Mouse (Mus musculus) spleen, embryonic (tissue): ENCODE measurements at regions not wholly inside any gene's neighbourhood (a gene's known extent, or its start where the extent isn't known, plus 50 kb on each side); places are given as distances from the start of the nearest gene placed in this dataset.

ENCODE experiments used
- CTCF ChIA-PET: fragments of 350-600 bp; sonication (Branson Sonifier 250); formaldehyde crosslinking; loops from one replicate; lab custom pipeline; 2022; lab: Charles Lee

DNA sequence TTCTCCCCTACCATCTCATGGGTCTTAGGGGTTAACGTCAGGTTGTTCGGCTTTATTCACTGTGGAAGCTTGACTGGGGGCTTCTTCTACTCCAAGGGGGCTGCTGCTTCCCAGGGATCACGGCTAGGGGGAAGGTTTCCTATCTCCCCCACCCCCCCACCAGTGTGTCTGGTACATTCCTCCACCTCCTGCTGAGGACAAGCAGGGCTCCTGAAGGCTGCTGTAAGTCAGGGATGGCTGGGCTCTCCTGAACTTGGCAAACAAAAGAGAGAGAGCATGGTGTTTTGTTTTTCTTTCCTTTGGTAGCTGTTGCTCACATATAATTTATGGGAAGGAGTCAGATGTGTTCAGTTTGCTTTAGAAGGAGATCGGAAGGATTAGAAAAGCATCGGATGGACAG, 54.7 kb upstream of the Commd3 start:
- CTCF ChIA-PET = no interaction called here

DNA sequence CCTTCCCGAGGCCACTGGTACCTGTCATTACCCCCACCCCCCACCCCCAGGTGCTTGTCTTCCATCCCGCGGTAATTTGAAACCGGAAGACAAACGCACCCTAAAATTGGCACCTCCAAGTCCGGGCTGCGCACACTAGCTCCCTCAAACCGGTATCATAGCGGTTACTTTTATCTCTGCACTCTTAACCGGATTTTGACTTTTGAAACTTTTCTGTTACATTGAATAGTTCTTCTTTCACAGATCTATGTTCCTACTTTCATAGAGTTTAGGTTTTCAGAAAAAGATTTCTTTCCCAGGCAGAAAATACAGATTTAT, 62.4 kb upstream of the Commd3 start:
- CTCF ChIA-PET = interaction anchor here (0.6 to 0.7 kb wide), 2 partner anchors 164 to 603 kb away, joined by 3 to 4 read pairs; no protein-coding TSS in a partner anchor

GRCm38 (mm10) chr2:18609075-18609867, 62.9 kb upstream of the Commd3 start:
- CTCF ChIA-PET = interaction anchor here (0.7 kb wide), 1 partner anchor 602 kb away, joined by 4 read pairs; no protein-coding TSS in a partner anchor

GRCm38 (mm10) chr2:18608260-18609074, 63.7 kb upstream of the Commd3 start:
- CTCF ChIA-PET = interaction anchor here (0.7 kb wide), 1 partner anchor 62 kb away, joined by 3 read pairs; no protein-coding TSS in a partner anchor

DNA sequence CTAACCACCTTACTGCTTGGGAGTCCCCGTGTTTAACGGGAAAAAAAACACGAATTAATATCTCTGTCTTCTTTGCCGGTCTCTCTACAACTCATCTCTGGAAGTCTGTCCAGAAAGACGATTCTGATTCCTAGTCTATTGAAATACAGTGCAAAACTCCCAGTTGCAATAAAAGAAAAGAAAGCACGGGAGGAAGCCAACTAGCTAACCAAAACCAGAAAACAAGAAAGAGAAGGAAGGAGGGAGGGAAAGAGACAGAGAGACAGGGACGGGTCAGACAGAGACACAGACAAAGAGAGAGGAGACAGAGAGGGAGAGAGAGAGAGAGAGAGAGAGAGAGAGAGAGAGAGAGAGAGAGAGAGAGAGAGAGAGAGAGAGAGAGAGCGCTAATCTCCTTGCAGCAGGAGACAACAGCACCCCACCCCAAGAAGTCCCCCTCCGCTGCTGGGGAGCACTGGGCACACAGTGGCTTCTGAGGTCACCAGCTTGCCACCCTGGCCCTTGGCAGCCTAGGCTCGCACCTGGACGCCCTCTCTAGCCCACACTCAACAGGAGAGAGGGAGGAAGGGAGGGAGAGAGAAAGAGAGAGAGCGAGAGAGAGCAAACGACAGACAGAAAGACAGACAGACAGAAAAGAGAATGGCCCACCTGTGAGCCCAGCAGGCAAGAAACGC, 64.5 kb upstream of the Commd3 start:
- CTCF ChIA-PET = interaction anchor here (0.7 kb wide), 2 partner anchors 63 to 144 kb away, joined by 3 to 21 read pairs; no protein-coding TSS in a partner anchor

DNA sequence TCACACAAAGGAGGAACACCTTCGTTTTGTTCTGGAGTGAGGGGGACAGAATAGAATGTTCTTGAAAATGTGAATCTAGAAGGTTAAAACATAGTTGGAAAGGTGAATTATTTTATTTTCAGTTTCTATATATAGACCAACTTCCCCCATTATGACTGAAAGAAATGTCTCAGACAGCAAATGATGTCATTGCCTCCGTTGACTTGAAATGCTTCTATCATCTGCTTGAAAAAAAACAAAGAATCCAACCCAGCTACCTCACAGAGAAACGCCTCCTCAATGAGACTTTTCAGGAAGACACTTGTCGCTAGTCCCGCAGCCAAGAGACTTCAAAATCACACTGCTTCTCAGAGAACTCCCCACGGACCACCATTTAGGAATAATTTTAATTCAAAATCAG, 65.1 kb upstream of the Commd3 start:
- CTCF ChIA-PET = interaction anchor here (0.7 kb wide), 2 partner anchors 145 to 377 kb away, joined by 5 to 21 read pairs; no protein-coding TSS in a partner anchor

DNA sequence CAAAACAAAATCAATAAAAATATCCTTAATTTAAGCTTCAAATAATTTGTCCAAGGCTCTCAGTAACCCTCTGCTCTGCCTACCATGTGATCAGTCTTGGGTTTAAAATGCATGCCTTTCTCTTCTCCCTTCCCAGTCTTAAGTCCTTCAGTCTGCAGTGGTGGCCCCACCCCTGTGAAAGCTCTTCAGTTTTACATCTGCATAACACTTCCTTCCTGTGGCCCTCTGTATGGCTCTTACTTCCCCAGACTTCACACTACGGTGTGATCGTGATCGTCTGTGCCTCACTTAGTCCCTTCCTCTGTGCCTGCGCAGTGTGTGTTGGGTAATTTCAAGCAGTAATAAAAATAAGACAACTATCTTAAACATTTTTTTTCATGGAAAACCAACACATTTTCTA, 80.0 kb upstream of the Commd3 start:
- CTCF ChIA-PET = interaction anchor here (0.6 kb wide), 1 partner anchor 32 kb away, joined by 3 read pairs; no protein-coding TSS in a partner anchor

DNA sequence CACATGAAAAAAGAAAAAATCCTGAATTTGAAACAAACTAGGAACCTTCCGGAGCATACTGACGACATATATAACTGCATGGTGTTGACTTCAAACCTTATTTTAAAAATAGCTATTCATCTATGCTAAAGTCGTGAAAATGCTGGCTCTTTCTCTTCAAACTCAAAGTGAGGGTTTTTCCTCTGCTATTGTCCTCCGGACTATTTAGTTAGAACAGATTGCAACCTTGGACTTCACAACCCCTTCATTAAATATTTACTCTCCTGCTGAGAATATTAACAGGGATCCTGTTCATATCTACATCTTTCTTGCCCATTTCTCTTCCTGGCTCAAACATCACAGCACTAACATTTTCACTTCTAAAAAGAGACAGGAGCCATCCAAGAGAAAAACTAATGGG, 84.0 kb upstream of the Commd3 start:
- CTCF ChIA-PET = no interaction called here

DNA sequence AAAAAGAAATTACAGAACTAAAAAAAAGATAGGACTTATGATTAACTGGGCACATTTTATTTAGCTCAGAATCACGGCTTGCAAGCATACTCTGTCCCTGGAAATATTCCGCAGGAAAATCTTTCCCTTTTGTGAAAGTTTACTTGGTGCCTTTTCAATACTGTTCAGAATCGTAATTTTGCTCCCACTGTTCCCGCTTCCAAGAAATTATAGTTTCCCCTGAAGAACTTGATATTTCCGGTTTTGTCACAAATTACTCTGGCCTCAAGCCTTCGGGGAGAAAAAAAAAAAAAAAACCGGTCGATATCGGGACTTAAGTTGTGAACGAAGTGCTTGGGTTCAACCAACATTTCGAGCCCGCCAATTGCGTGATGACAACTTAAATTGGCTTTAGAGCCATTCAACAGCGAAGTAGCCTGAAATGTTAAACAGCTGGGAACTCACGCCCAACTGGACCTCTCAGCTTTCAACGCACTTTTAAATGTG, 84.4 kb upstream of the Commd3 start:
- CTCF ChIA-PET = no interaction called here

DNA sequence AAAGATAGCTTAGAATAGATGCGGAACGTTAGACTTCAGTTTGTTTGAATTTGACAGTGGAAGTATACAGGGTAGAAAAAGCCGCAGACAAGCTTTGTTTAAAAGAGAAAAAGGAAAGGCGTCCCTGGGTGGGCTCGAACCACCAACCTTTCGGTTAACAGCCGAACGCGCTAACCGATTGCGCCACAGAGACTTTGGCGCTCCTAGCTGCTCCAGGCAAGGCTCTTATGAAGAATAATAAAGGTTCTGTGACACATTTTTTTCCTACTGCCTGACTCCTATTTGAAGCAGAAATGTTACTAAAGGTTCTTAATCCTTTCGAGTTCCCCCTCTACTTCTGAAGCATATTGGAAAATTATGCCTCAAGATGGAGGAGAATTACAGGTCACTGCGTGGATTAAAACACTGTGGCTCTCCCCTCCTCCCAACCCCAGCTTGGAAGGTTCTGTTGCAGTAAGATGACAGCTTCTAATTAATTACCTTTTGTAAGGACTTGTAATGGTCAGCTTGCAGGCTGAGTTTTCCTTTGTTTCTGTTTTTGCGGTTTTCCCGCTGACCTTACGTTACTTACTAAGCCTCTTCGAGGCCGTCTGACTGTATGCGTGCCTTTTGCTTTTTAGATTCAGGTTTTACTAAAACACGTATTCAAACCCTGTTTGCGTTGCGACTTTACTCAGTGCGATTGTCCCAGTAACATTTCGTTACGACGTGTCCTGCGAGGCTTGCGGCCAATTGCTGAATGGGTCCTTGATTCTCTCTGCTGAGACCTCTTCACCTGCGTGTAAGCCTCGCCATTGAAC, 85.1 kb upstream of the Commd3 start:
- CTCF ChIA-PET = interaction anchor here (0.7 kb wide), 1 partner anchor 108 kb away, joined by 3 read pairs; no protein-coding TSS in a partner anchor

DNA sequence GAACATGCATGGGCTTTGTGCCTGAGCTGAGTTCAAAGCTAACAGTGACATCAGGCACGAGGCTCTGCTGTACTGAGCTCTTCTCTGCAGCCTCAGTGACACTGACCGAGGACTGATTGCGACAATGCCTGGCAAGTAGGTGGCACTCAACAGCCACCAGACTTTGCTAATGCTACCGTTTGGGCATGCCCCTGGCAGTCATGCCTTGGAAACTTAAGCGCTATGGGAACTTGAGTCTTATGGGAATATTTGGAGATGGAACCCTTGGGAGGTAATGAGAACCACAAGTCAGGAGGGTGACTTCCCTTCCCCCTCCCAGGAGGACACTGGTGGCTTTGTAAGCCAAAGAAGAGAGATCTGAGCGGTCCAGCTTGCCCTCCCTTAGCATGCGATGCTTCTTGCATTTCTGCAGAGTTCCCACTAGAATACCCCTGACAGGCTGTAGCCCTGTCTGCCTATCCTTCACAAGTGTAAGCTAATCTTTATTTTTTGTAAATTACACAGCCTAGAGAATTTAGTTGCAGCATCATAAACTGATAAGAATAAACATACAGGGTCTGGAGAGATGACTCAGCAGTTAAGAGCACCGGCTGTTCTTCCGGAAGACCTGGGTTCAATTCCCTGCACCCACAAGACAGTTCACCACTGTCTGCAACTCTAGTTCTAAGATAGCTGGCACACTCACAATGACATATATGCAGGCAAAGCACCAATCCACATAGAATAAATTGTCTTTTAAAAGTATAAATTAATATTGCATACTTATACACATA, 86.4 kb upstream of the Commd3 start:
- CTCF ChIA-PET = no interaction called here

DNA sequence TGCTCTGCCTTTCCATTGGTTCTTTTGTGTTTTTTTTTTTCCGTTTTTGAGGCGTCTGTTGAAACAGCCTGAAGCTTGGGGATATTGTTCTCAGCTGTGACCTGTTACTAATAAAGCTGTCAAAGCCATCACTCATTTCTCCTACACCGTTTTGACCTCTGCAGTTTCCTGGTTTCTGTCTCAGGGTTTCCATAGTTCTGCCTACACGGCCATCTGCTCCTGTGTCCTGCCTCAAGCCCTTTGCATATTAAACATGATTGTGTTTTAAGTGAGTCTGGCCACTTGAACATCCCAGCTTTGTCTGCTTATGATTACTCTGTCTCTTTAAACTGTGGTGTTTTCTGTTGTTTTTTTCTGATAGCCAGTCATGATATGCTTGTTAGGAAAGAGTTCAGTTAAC, 114.1 kb upstream of the Commd3 start:
- CTCF ChIA-PET = no interaction called here

DNA sequence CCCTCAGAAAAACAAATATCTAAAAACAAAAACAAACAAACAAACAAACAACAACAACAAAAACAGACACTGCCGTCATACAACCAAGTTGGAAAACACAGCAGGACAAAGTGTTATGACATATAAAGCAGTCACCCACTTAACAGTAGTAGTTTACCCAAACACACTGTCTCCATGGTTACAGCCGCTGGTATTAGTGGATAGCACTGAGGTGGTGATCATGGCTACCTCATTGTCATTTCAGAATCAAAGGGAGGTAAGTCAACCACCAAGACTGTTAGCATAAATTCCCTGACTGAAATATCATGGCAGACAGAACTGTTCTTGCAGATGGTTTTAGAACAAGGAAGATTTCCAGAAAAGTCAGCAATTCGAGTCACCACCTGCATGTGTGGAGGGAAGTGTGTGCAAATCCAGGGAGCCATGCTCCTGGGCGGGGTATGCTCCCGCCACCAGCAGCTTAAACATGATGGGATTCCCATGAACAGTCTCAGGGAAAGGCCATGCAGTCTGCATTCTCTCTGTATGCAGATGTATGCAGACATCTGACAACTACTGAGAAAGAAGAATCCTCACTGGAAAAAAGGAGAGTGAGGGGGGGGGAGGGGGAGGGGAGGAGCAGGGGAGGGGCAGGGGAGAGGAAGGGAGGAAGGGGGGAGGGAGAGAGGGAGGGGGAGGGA, 124.1 kb upstream of the Commd3 start:
- CTCF ChIA-PET = no interaction called here

GRCm38 (mm10) chr2:18524387-18524786, 131.8 kb upstream of the Dnajc1 start:
- CTCF ChIA-PET = no interaction called here

GRCm38 (mm10) chr2:18523911-18524310, 131.3 kb upstream of the Dnajc1 start:
- CTCF ChIA-PET = no interaction called here

DNA sequence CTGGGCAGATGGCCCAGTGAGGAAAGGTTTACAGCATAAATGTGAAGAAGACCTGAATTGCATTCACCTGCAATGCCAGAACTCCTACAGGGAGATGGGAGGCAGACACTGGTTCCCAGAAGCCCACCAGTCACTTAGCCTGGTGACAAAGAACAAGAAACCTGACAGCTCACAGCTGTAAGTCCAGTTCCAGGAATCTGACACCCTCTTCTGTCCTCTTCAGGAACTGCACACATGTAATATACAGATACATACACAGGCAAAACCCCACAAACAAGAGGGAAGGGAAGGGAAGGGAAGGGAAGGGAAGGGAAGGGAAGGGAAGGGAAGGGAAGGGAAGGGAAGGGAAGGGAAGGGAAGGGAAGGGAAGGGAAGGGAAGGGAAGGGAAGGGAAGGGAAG, 120.8 kb upstream of the Dnajc1 start:
- CTCF ChIA-PET = no interaction called here

DNA sequence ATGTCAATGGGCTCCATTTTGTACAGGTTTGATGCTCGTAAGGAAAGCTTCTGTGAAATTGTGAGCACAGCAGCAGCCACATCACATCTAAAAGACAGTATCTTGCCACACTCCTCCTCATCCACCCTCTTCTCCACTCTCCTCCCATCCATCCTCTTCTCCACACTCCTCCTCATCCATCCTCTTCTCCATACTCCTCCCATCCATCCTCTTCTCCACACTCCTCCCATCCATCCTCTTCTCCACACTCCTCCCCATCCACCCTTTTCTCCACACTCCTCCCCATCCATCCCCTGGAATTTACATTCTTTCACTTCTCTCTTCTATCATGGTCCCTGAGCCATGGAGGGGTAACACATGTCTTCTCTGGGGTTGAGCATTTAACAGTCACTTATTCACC, 116.7 kb upstream of the Dnajc1 start:
- CTCF ChIA-PET = no interaction called here

- CTCF ChIA-PET = no interaction called here
Measured at GRCm38 (mm10) chr2:18473361-18473771, 80.7 kb upstream of the Dnajc1 start.

- CTCF ChIA-PET = interaction anchor here (0.6 kb wide), 1 partner anchor 211 kb away, joined by 7 read pairs; no protein-coding TSS in a partner anchor
Measured at GRCm38 (mm10) chr2:18460901-18461300, 68.3 kb upstream of the Dnajc1 start.
